Comparison of ENCODE assay signal across 25 mouse cellular contexts in genomic region chr14:86721082-86721481, GRCm38 (mm10).
"Had no signal": no experiment of that assay in that cellular context is flagged by ENCODE, and none has a peak within 500 bp of the region (broad histone marks: within the 10 kb centered on the region; RNA-seq: fewer than 3 reads in every experiment).

No protein-coding gene starts in this region.

- H3K36me3 ChIP-seq: heart, embryonic 10.5 days; heart, embryonic 12.5 days; hindbrain, embryonic 10.5 days; hindbrain, embryonic 12.5 days; intestine, embryonic 15.5 days; limb, embryonic 13.5 days; limb, embryonic 15.5 days had no signal

- H3K27ac ChIP-seq: gastrocnemius, adult 2 months; heart, embryonic 10.5 days; hindbrain, embryonic 10.5 days; hindbrain, embryonic 12.5 days; hindbrain, embryonic 14.5 days; intestine, embryonic 15.5 days; limb, embryonic 13.5 days; limb, embryonic 15.5 days; liver, embryonic 14.5 days had no signal

- DNase-seq: gastrocnemius, adult 2 months; gastrocnemius, postnatal 10 days; gastrocnemius, postnatal 25 days; heart, adult 18-20 months; heart, postnatal 10 days; heart, postnatal 4 days; kidney, adult 18-20 months; kidney, adult 8-10 months; kidney, postnatal 10 days; kidney, postnatal 25 days; kidney, postnatal 4 days; layer of hippocampus, adult 9-11 months; layer of hippocampus, postnatal 36 days; left cerebral cortex, postnatal 4 days had no signal

- H3K27me3 ChIP-seq: heart, embryonic 12.5 days; hindbrain, embryonic 12.5 days; intestine, embryonic 15.5 days; limb, embryonic 13.5 days; limb, embryonic 15.5 days had no signal

- H3K9ac ChIP-seq: heart, embryonic 12.5 days; hindbrain, embryonic 12.5 days; hindbrain, embryonic 14.5 days; intestine, embryonic 15.5 days; limb, embryonic 13.5 days; limb, embryonic 15.5 days; liver, embryonic 14.5 days had no signal

- H3K4me1 ChIP-seq: heart, embryonic 10.5 days; heart, embryonic 12.5 days; hindbrain, embryonic 12.5 days; intestine, embryonic 15.5 days; limb, embryonic 13.5 days; limb, embryonic 15.5 days had no signal

- H3K9me3 ChIP-seq: heart, embryonic 10.5 days; heart, embryonic 12.5 days; hindbrain, embryonic 10.5 days; hindbrain, embryonic 12.5 days; intestine, embryonic 15.5 days; limb, embryonic 13.5 days; limb, embryonic 15.5 days had no signal

- H3K4me3 ChIP-seq: gastrocnemius, adult 2 months; heart, embryonic 10.5 days; heart, embryonic 12.5 days; hindbrain, embryonic 10.5 days; hindbrain, embryonic 12.5 days; intestine, embryonic 15.5 days; limb, embryonic 13.5 days; limb, embryonic 15.5 days had no signal

- H3K4me2 ChIP-seq: heart, embryonic 12.5 days; hindbrain, embryonic 12.5 days; hindbrain, embryonic 14.5 days; intestine, embryonic 15.5 days; limb, embryonic 13.5 days; limb, embryonic 15.5 days had no signal

- ATAC-seq: hindbrain, embryonic 16.5 days; intestine, embryonic 15.5 days; intestine, postnatal 0 days had no signal
